Mouse (Mus musculus) left cerebral cortex, adult 8-10 months (tissue): ENCODE measurements around the gene Cdh4. TPM values are rescaled to one million over a fixed set of nuclear protein-coding genes. Genes with fewer than 3 reads are reported as not detected.

Experiments
- DNase-seq, 2 experiments: peaks; one replicate each; pipeline ENCODE4 v3.0.0; 2022; ENCODE audit warnings: low spot score in 2 of 2
- total RNA-seq, 4 experiments: library from RNA; stranded (reverse); gene quantifications; 2 replicates each; pipeline ENCODE4 v1.2.4; 2022

Gene Cdh4
- total RNA-seq, 4 experiments from 2014 or later = 20.7 to 26.0 (median 24.6) TPM

- no peak for DNase-seq
Observed at GRCm38 (mm10) chr2:179467839-179468445, 25.7 kb downstream of the Cdh4 start.

- no peak for DNase-seq
Observed at GRCm38 (mm10) chr2:179476622-179477021, 34.4 kb downstream of the Cdh4 start.

- DNase-seq = no peak
Observed at GRCm38 (mm10) chr2:179480800-179481200, 38.6 kb downstream of the Cdh4 start.

- DNase-seq = no peak
Observed at GRCm38 (mm10) chr2:179481363-179481762, 39.1 kb downstream of the Cdh4 start.

- no peak for DNase-seq
Observed at GRCm38 (mm10) chr2:179488526-179489139, 46.4 kb downstream of the Cdh4 start.

- no peak for DNase-seq
Observed at GRCm38 (mm10) chr2:179491891-179492290, 49.7 kb downstream of the Cdh4 start.

GRCm38 (mm10) chr2:179494276-179494675 is 52.0 kb downstream of the Cdh4 start:
- no peak for DNase-seq

GRCm38 (mm10) chr2:179510439-179510838 is 68.2 kb downstream of the Cdh4 start:
- no peak for DNase-seq

GRCm38 (mm10) chr2:179516559-179516958 is 74.3 kb downstream of the Cdh4 start:
- no peak for DNase-seq

GRCm38 (mm10) chr2:179518456-179519032 is 76.3 kb downstream of the Cdh4 start:
- DNase-seq = no peak

- peak in 1 of 2 experiments; percentile 46 for DNase-seq
Observed at GRCm38 (mm10) chr2:179519161-179519560, 76.9 kb downstream of the Cdh4 start.

GRCm38 (mm10) chr2:179519931-179520330 is 77.7 kb downstream of the Cdh4 start:
- no peak for DNase-seq

- no peak for DNase-seq
Observed at GRCm38 (mm10) chr2:179520941-179521340, 78.7 kb downstream of the Cdh4 start.

GRCm38 (mm10) chr2:179521444-179521843 is 79.2 kb downstream of the Cdh4 start:
- no peak for DNase-seq

- DNase-seq = no peak
Observed at GRCm38 (mm10) chr2:179522141-179522540, 79.9 kb downstream of the Cdh4 start.

- DNase-seq = no peak
Observed at GRCm38 (mm10) chr2:179526976-179527375, 84.7 kb downstream of the Cdh4 start.

- DNase-seq = no peak
Observed at GRCm38 (mm10) chr2:179530436-179531040, 88.3 kb downstream of the Cdh4 start.

- DNase-seq = no peak
Observed at GRCm38 (mm10) chr2:179533196-179533595, 91.0 kb downstream of the Cdh4 start.

GRCm38 (mm10) chr2:179533881-179534280 is 91.7 kb downstream of the Cdh4 start:
- no peak for DNase-seq

GRCm38 (mm10) chr2:179535204-179535603 is 93.0 kb downstream of the Cdh4 start:
- DNase-seq = no peak

GRCm38 (mm10) chr2:179536762-179537161 is 94.5 kb downstream of the Cdh4 start:
- DNase-seq = no peak

GRCm38 (mm10) chr2:179537390-179537789 is 95.2 kb downstream of the Cdh4 start:
- peak in 1 of 2 experiments; percentile 58 for DNase-seq
